Mouse (Mus musculus): ENCODE measurements around the gene Pmis2. TPM values are rescaled to one million over a fixed set of nuclear protein-coding genes. Genes with fewer than 3 reads are reported as not detected.

Gene Pmis2
- polyA plus RNA-seq (2015; fragmentation: Nextera tagmentation; extraction: Ambion mirVana), result not detected in 2 replicates

DNA sequence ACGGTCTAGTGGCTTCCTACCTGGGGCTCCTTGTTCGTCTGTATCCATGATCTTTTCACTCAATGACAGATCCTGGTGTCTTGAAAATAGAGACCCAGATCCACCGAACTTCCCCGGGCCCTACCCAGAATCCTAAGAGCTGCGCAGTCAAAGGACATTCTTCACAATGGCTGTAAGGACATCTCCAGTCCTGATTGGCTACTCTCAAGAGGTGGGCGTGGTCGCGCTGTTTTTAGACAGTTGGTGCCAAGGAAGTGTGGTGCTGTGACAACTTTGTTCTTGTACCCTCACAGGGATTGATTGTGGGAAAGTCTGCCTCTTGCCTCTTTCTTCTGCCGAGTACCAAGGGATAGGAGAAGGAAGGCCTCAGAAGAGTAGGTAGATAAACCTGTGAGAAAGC, at the start of gene Pmis2:
Gene Pmis2, minus strand, starts transcription at position 126 of the 400 bp plus-strand sequence.
- Histone ChIP-seq H3K9me3 (no peaks in the 10 kb centered on the region), H3K27me3 (replicated peaks) (no peaks in the 10 kb centered on the region), H3K4me1 (no peaks in the 10 kb centered on the region), H3K9ac (no peak within 1 kb of the TSS), H3K36me3 (no peaks in the 10 kb centered on the region), H3K27ac (no peak within 1 kb of the TSS), H3K4me2 (no peak within 1 kb of the TSS), H3K4me3 (replicated peaks) (no peak within 1 kb of the TSS)
- ATAC-seq (ENCODE audit: insufficient read depth, low FRiP score, low read depth), result no peak
- 68% methylated on average over 9 of the region's 9 CpGs for WGBS

DNA sequence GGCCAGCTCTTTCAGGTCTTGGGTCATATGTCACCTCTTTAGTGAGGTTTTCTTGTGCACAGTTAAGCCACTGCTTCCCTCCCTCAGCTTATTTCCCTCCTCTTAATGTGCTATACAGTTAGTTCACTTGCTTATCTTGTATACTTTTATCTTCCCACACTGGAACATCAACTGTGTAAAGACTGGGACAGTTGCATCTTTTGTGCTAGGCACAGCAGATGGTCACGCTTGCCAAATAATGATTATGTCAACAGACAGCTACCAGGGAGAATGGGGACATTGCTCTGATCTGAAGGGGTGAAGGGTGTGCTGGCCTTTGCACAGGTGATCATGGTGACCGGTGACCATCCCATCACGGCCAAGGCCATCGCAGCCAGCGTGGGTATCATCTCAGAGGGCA, 48.3 kb upstream of the Pmis2 start:
- Histone ChIP-seq H3K9me3 (no peaks in the 10 kb centered on the region), H3K4me3 (replicated peaks) (no peak overlapping the region), H3K9ac (no peak overlapping the region), H3K4me1 (peaks cover 7% of the 10 kb centered on the region; the same call in 1 of the 2 replicates), H3K27me3 (replicated peaks) (peaks cover 13% of the 10 kb centered on the region; the same call in 1 of the 2 replicates), H3K36me3 (no peaks in the 10 kb centered on the region), H3K27ac (no peak overlapping the region), H3K4me2 (no peak overlapping the region)
- ATAC-seq (ENCODE audit: insufficient read depth, low FRiP score, low read depth), result no peak
- WGBS, result 91% methylated on average over 5 of the region's 5 CpGs

DNA sequence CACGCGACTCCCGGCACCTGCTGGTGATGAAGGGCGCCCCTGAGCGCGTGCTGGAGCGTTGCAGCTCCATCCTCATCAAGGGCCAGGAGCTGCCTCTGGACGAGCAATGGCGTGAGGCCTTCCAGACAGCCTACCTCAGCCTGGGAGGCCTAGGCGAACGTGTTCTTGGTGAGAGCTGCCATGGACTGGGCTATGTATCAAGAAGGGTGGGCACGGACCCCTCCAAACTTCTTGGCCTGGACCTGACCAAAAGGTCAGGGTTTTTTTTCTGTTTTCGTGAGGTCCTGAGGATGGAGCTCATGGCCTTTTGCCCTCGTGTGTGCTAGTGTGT, 46.3 kb upstream of the Pmis2 start:
- H3K9me3 ChIP-seq, result no peaks in the 10 kb centered on the region
- H3K36me3 ChIP-seq, result no peaks in the 10 kb centered on the region
- H3K27ac ChIP-seq, result no peak overlapping the region
- H3K4me3 ChIP-seq (replicated peaks), result peak overlapping the region; percentile 38
- peaks cover 13% of the 10 kb centered on the region; the same call in 1 of the 2 replicates for H3K27me3 ChIP-seq (replicated peaks)
- ATAC-seq (ENCODE audit: insufficient read depth, low FRiP score, low read depth), result no peak
- peak overlapping the region; percentile 77 for H3K4me2 ChIP-seq
- H3K9ac ChIP-seq, result no peak overlapping the region
- H3K4me1 ChIP-seq, result peaks cover 7% of the 10 kb centered on the region; the same call in 1 of the 2 replicates
- WGBS, result 9% methylated on average over 14 of the region's 14 CpGs

DNA sequence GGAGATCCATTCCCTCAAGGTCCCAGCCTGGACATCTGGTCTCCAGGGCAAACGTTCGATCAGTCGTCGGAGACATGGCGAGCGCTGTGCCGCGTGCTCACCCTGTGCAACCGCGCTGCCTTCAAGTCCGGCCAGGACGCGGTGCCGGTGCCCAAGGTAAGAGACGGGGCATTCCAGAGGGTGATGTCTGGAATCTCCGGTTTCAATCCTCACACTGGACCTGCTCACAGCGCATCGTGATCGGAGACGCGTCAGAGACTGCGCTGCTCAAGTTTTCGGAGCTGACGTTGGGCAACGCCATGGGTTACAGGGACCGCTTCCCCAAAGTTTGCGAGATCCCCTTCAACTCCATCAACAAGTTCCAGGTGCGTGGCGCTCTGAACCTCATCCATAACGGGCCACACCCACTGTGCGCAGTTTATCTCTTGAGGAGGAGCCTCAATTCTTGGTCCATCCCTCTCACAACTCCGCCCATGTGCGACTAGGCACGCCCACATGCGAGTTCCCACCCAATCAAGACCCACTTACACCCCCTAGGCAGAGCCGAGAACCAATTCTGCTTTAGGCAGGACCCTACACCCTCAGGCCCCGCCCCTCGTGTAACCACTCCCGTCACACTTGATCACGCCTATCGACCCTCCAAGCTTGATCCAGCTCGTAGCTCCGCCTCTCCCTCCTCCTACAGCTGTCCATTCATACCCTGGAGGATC, 45.8 kb upstream of the Pmis2 start:
- WGBS, result under 1% methylated on average over 43 of the region's 43 CpGs
- Histone ChIP-seq H3K27ac (no peak overlapping the region), H3K36me3 (no peaks in the 10 kb centered on the region), H3K4me3 (replicated peaks) (peak overlapping the region; percentile 38), H3K4me1 (peaks cover 7% of the 10 kb centered on the region; the same call in 1 of the 2 replicates), H3K9me3 (no peaks in the 10 kb centered on the region), H3K4me2 (peak overlapping the region; percentile 77), H3K9ac (no peak overlapping the region), H3K27me3 (replicated peaks) (peaks cover 13% of the 10 kb centered on the region; the same call in 1 of the 2 replicates)
- peak; percentile 96 for ATAC-seq (ENCODE audit: insufficient read depth, low FRiP score, low read depth)

DNA sequence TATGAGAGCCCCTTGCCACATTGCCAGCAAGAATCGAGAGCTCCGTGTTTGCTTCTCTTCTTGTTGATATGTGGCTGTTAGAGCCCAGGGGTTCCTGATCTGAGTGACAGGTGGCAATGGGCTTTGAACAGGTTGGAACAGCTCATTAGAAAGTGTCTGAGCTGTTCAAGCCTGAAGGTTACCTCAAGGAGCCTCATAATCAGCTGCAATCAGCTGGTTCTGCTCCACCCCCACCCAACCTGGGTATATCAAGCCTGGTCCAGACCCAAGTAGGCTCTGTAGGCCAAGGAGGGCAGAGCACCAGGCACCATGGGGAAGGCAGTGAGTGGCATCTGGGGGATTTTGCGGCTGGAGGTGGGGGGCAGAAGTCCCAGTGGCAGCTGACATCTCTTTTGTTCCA, 40.5 kb upstream of the Pmis2 start, which contains the start of gene Atp4a:
Gene Atp4a, plus strand, starts transcription at position 268 of the 400 bp plus-strand sequence.
- Histone ChIP-seq H3K9me3 (no peaks in the 10 kb centered on the region), H3K4me1 (peaks cover 2% of the 10 kb centered on the region; the same call in 1 of the 2 replicates), H3K4me3 (replicated peaks) (no peak within 1 kb of the TSS), H3K27ac (no peak within 1 kb of the TSS), H3K4me2 (no peak within 1 kb of the TSS), H3K36me3 (no peaks in the 10 kb centered on the region), H3K9ac (no peak within 1 kb of the TSS), H3K27me3 (replicated peaks) (peaks cover 13% of the 10 kb centered on the region; the same call in 1 of the 2 replicates)
- ATAC-seq (ENCODE audit: insufficient read depth, low FRiP score, low read depth), result no peak
- 71% methylated on average over 3 of the region's 3 CpGs for WGBS

DNA sequence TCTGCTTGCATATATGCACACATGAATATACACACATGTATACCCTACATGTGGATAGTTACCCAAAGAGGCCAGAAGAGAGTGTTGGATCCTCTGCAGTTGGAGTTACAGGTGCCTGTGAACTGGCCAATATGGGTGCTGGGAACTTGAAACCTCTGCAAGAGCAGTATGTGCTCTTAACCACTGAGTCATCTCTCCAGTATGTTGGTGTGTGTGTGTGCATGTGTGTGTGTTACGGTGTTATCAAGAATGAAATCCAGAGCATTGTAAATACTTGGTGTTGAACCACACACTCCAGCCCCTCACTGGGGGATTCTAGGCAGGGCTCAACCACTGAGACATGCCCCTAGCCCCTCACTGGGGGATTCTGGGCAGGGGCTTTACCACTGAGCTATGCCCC, 36.0 kb upstream of the Pmis2 start:
- H3K4me3 ChIP-seq (replicated peaks), result no peak overlapping the region
- H3K27ac ChIP-seq, result peak overlapping the region; percentile 31; the same call in 1 of the 2 replicates
- 67% methylated on average over 1 of the region's 1 CpGs for whole genome bisulfite sequencing
- no peaks in the 10 kb centered on the region for H3K9me3 ChIP-seq
- H3K4me1 ChIP-seq, result 0 out of 2 replicates have a peak, but pooled peaks cover 2% of the 10 kb centered on the region
- ATAC-seq (ENCODE audit: insufficient read depth, low FRiP score, low read depth), result peak; percentile 15; the same call in 1 of the 2 replicates
- H3K27me3 ChIP-seq (replicated peaks), result no peaks in the 10 kb centered on the region
- no peak overlapping the region for H3K4me2 ChIP-seq
- no peaks in the 10 kb centered on the region for H3K36me3 ChIP-seq
- no peak overlapping the region for H3K9ac ChIP-seq

DNA sequence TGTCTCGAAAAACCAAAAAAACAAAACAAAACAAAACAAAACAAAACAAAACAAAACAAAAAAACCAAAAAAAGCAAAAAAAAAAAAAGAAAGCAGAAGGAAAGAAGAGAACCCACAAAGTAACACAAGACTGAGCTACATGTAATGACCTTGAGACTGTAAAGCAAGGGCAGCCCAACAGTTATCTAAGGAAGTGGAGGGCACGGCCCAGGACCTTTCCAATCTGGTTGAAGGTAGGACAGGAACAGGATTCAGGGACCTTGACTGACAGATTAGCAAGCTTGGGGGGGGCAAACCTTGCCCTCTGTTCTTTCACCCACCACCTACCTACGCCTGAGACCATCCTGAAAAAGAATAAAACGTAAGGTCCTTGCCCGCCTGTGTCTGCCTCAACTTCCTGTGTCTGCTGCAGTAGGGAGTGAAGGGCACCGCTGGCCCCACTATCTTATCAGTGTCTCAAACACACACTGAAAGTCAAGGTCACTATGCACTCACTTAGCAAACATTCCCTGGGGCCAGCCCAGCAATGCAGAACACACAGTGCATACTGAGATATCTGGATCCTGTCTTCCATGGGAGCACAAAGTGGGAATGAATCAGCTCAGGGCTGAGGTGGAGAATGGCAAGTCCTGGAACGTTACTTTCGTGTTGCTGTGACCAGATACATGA, 34.9 kb upstream of the Pmis2 start:
- Histone ChIP-seq H3K4me1 (0 out of 2 replicates have a peak, but pooled peaks cover 2% of the 10 kb centered on the region), H3K27me3 (replicated peaks) (no peaks in the 10 kb centered on the region), H3K9me3 (no peaks in the 10 kb centered on the region), H3K36me3 (no peaks in the 10 kb centered on the region), H3K4me2 (0 out of 2 replicates have a peak overlapping the region, but pooled peaks have one; percentile 19), H3K4me3 (replicated peaks) (no peak overlapping the region), H3K9ac (no peak overlapping the region), H3K27ac (peak overlapping the region; percentile 80)
- peak; percentile 92 for ATAC-seq (ENCODE audit: insufficient read depth, low FRiP score, low read depth)
- WGBS, result 52% methylated on average over 8 of the region's 8 CpGs

DNA sequence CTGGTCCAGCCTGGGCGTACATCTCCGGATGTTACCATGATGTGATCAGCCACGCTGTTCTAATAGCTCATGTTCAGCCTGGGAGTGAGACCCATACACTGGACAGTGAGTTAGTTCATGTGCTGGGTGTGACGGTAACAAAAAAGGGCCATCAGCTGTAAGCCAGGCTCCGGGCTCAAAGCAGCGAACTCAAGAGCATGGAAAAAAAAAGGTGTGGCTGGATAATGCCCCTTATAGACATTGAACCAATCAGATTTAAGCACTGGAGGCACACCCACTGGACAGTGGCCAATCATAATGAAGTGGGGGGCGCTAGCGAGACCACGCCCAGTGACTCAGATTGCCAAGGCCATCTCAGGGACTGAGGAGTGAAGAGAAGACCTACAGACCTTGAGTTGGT, 27.2 kb upstream of the Pmis2 start, which contains the start of gene 2200002J24Rik:
Gene 2200002J24Rik, plus strand, starts transcription at position 338 of the 400 bp plus-strand sequence.
- Histone ChIP-seq H3K4me3 (replicated peaks) (no peak within 1 kb of the TSS), H3K36me3 (no peaks in the 10 kb centered on the region), H3K9me3 (no peaks in the 10 kb centered on the region), H3K27ac (peak within 1 kb of the TSS; percentile 17), H3K27me3 (replicated peaks) (no peaks in the 10 kb centered on the region), H3K4me2 (no peak within 1 kb of the TSS), H3K4me1 (no peaks in the 10 kb centered on the region), H3K9ac (no peak within 1 kb of the TSS)
- 40% methylated on average over 9 of the region's 9 CpGs for WGBS
- ATAC-seq (ENCODE audit: insufficient read depth, low FRiP score, low read depth), result peak; percentile 63

DNA sequence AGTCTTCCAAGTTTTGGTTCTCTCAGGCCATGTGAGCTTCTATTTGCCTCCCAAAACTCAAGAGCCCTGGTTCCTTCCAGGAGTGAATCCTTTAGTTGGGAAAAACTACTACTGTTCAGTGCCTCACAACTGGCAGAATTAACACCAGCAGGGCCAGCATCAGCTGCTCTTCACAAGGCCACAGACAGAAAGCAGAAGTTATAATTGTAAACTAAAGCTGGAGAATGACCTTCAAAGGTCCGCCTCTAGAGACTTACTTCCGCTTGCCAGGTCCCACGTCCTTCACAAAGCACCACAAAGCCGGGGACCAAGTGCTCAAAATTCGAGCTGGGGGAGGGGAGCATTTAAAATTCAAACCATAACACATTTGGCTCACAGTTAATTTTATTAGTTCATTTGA, 26.7 kb upstream of the Pmis2 start:
- ATAC-seq (ENCODE audit: insufficient read depth, low FRiP score, low read depth), result no peak

DNA sequence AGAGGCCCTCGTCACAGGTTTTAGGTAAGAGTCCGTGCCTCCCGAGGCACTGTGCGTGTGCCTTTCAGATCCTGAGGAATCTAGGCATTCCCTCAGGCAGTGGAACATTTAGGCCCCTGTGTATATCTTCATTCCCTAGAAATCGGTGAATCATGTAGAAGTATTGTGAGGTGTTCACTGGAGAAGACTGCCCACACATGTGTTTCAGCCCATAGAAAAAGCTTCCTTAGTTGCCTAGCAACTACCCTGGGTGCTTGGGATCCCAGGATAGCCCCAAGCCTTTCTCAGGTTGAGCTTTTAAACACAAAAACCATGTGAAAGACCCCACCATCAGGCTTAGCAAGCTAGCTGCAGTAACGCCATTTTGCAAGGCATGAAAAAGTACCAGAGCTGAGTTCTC, 16.9 kb upstream of the Pmis2 start:
- no peak overlapping the region for H3K4me2 ChIP-seq
- 0 out of 2 replicates have a peak, but pooled peaks cover 5% of the 10 kb centered on the region for H3K4me1 ChIP-seq
- H3K4me3 ChIP-seq (replicated peaks), result no peak overlapping the region
- no peaks in the 10 kb centered on the region for H3K36me3 ChIP-seq
- no peak for ATAC-seq (ENCODE audit: insufficient read depth, low FRiP score, low read depth)
- no peaks in the 10 kb centered on the region for H3K27me3 ChIP-seq (replicated peaks)
- 67% methylated on average over 6 of the region's 6 CpGs for WGBS
- H3K27ac ChIP-seq, result peak overlapping the region; percentile 46; the same call in 1 of the 2 replicates
- H3K9me3 ChIP-seq, result no peaks in the 10 kb centered on the region
- no peak overlapping the region for H3K9ac ChIP-seq

More for the DNA sequence above, 26.7 kb upstream of the Pmis2 start:
- Histone ChIP-seq H3K9ac (no peak overlapping the region), H3K9me3 (no peaks in the 10 kb centered on the region), H3K27me3 (replicated peaks) (no peaks in the 10 kb centered on the region), H3K4me3 (replicated peaks) (no peak overlapping the region), H3K36me3 (no peaks in the 10 kb centered on the region), H3K4me2 (no peak overlapping the region), H3K4me1 (no peaks in the 10 kb centered on the region), H3K27ac (peak overlapping the region; percentile 17)
- 49% methylated on average over 5 of the region's 5 CpGs for WGBS

DNA sequence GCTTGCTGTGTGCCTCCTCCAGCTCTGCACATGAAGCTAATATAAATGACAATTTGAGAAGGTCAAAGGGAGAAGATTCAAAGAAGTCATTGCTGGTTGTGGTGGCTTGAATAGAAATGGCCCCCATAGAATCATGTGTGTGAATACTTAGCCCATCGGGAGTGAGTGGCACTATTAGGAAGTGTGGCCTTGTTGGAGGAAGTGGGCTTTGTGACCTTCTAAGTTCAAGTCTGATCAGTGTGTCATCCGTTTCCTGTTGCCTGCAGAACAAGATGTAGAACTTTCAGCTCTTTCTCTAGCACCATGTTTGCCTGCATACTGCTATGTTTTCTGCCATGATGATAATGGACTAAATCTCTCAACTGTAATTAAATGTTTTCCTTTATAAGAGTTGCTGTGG, 12.0 kb upstream of the Pmis2 start:
- H3K27me3 ChIP-seq (replicated peaks), result no peaks in the 10 kb centered on the region
- no peaks in the 10 kb centered on the region for H3K9me3 ChIP-seq
- no peak for ATAC-seq (ENCODE audit: insufficient read depth, low FRiP score, low read depth)
- WGBS, result 78% methylated on average over 2 of the region's 2 CpGs
- no peak overlapping the region for H3K4me2 ChIP-seq
- H3K9ac ChIP-seq, result no peak overlapping the region
- no peak overlapping the region for H3K4me3 ChIP-seq (replicated peaks)
- no peak overlapping the region for H3K27ac ChIP-seq
- H3K36me3 ChIP-seq, result no peaks in the 10 kb centered on the region
- H3K4me1 ChIP-seq, result 0 out of 2 replicates have a peak, but pooled peaks cover 5% of the 10 kb centered on the region

DNA sequence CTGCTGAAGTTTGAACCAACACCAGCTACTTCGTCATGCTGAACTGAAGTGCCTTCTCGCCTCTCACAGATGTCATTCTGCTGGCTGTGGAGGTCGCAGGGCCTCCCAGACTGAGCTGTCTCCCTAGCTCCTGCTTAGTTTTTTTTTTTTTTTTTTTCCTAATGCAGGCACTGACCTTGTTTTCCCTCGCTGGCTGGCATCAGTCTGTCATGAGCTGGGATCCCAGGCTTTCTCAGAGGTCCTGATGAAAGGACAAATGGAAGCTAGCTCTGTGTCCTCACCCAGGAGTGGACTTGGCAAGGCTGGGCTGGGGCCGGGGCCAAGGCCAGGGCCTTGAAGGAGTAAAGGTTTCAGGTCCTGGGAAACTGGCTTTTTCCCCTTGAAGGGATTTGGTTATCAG, 10.5 kb upstream of the Pmis2 start:
- Histone ChIP-seq H3K4me2 (no peak overlapping the region), H3K4me3 (replicated peaks) (no peak overlapping the region), H3K27me3 (replicated peaks) (no peaks in the 10 kb centered on the region), H3K27ac (no peak overlapping the region), H3K9me3 (no peaks in the 10 kb centered on the region), H3K4me1 (no peaks in the 10 kb centered on the region), H3K36me3 (no peaks in the 10 kb centered on the region), H3K9ac (no peak overlapping the region)
- no peak for ATAC-seq (ENCODE audit: insufficient read depth, low FRiP score, low read depth)
- 56% methylated on average over 5 of the region's 5 CpGs for WGBS

Measured in stomach, embryonic 15.5 days (tissue).